Mouse (Mus musculus): Measurements from ENCODE around the gene Gm28897. TPM values are rescaled to one million over a fixed set of nuclear protein-coding genes. Genes with fewer than 3 reads are reported as not detected.
"Not testable (repeated sequence)": the region's sequence is repeated elsewhere in the genome, so short reads cannot be mapped to it uniquely, and the experiment has no call there.

Gm28897 gene
- not detected in 2 replicates for total RNA-seq (2012; rRNA removed)

- in situ Hi-C loops (cut with MboI; ENCODE audit: low sequenced_read_pairs in 2 of 2, unreplicated experiment in 2 of 2); H3K4me3 ChIP-seq (ENCODE audit: insufficient read depth in 1 of 2, low read depth in 1 of 2, low read length in 2 of 2, poor library complexity in 1 of 2, severe bottlenecking in 1 of 2): not testable (repeated sequence)
Observed at GRCm38 (mm10) chrY:80926695-80927094, at the start of gene Gm28897. Gene Gm28897, plus strand, starts transcription at chrY:80926995.

More at GRCm38 (mm10) chrY:80926695-80927094, at the start of gene Gm28897:
- H3K4me1 ChIP-seq (ENCODE audit: control insufficient read depth in 2 of 2, insufficient read depth in 2 of 2, low read length in 2 of 2, poor library complexity in 1 of 2); H3K9ac ChIP-seq (ENCODE audit: insufficient read depth, low read depth, low read length, poor library complexity, severe bottlenecking); DNase-seq (ENCODE audit: low read depth, low spot score); H3K27ac ChIP-seq (ENCODE audit: insufficient read depth, low read depth, low read length, poor library complexity, severe bottlenecking); H3K9me3 ChIP-seq (ENCODE audit: control insufficient read depth, insufficient read depth, low read depth, low read length); H3K36me3 ChIP-seq (ENCODE audit: control insufficient read depth, insufficient read depth, low read length, poor library complexity, severe bottlenecking): not testable (repeated sequence)
